Mouse (Mus musculus) lung, postnatal 4 days (tissue): Measurements from ENCODE around the gene Exoc3l2.

Experiments used
- DNase-seq, 2 experiments: peaks; one replicate each; pipeline ENCODE4 v3.0.0; 2021

The Exoc3l2 gene

GRCm38 (mm10) chr7:19462884-19463381 lies at the start of gene Exoc3l2:
Gene Exoc3l2 (plus strand): TSS chr7:19463331.
- DNase-seq, result no peak

GRCm38 (mm10) chr7:19413525-19413924 lies 49.6 kb upstream of the Exoc3l2 start:
- no peak for DNase-seq

- no peak for DNase-seq
Measured at GRCm38 (mm10) chr7:19416590-19416989, 46.5 kb upstream of the Exoc3l2 start.

GRCm38 (mm10) chr7:19420121-19420520 lies 43.0 kb upstream of the Exoc3l2 start:
- no peak for DNase-seq

GRCm38 (mm10) chr7:19420821-19421636 lies 42.1 kb upstream of the Exoc3l2 start:
- DNase-seq, result peak; percentile 92

- no peak for DNase-seq
Measured at GRCm38 (mm10) chr7:19423083-19423482, 40.0 kb upstream of the Exoc3l2 start.

GRCm38 (mm10) chr7:19424051-19424450 lies 39.1 kb upstream of the Exoc3l2 start:
- DNase-seq, result no peak

- DNase-seq, result no peak
Measured at GRCm38 (mm10) chr7:19426349-19426748, 36.8 kb upstream of the Exoc3l2 start.

GRCm38 (mm10) chr7:19426888-19427287 lies 36.2 kb upstream of the Exoc3l2 start:
- no peak for DNase-seq

GRCm38 (mm10) chr7:19427999-19428650 lies 35.0 kb upstream of the Exoc3l2 start:
- DNase-seq, result no peak

- no peak for DNase-seq
Measured at GRCm38 (mm10) chr7:19429726-19430125, 33.4 kb upstream of the Exoc3l2 start.

GRCm38 (mm10) chr7:19430402-19430801 lies 32.7 kb upstream of the Exoc3l2 start:
- peak in 1 of 2 experiments; percentile 49 for DNase-seq

- no peak for DNase-seq
Measured at GRCm38 (mm10) chr7:19432475-19432874, 30.7 kb upstream of the Exoc3l2 start.

- no peak for DNase-seq
Measured at GRCm38 (mm10) chr7:19436276-19436675, 26.9 kb upstream of the Exoc3l2 start.

GRCm38 (mm10) chr7:19437048-19437447 lies 26.1 kb upstream of the Exoc3l2 start:
- DNase-seq, result no peak

GRCm38 (mm10) chr7:19441448-19442091 lies 21.6 kb upstream of the Exoc3l2 start:
- peak in 1 of 2 experiments; percentile 61 for DNase-seq

- DNase-seq, result peak; percentile 67 to 88
Measured at GRCm38 (mm10) chr7:19443344-19443743, 19.8 kb upstream of the Exoc3l2 start.

GRCm38 (mm10) chr7:19444801-19445200 lies 18.3 kb upstream of the Exoc3l2 start:
- no peak for DNase-seq

- no peak for DNase-seq
Measured at GRCm38 (mm10) chr7:19447689-19448088, 15.4 kb upstream of the Exoc3l2 start.

GRCm38 (mm10) chr7:19449165-19449564 lies 14.0 kb upstream of the Exoc3l2 start:
- no peak for DNase-seq

GRCm38 (mm10) chr7:19455186-19455585 lies 7.9 kb upstream of the Exoc3l2 start:
- DNase-seq, result no peak

- DNase-seq, result no peak
Measured at GRCm38 (mm10) chr7:19455819-19456495, 7.2 kb upstream of the Exoc3l2 start.

- DNase-seq, result peak in 1 of 2 experiments; percentile 10
Measured at GRCm38 (mm10) chr7:19456628-19457027, 6.5 kb upstream of the Exoc3l2 start.
